Mouse (Mus musculus) heart, embryonic 16.5 days (tissue): ENCODE measurements around the gene Tmppe. TPM values are rescaled to one million over a fixed set of nuclear protein-coding genes. Genes with fewer than 3 reads are reported as not detected.

Experiments
- ATAC-seq: fragments of 200-750 bp; cut with Nextera tagmentation; replicated peaks from 2 replicates; pipeline ENCODE4 v1.8.0; 2017; ENCODE audit warnings: moderate number of reproducible peaks; ENCODE audit not compliant: insufficient read depth, low FRiP score; ENCODE audit errors: extremely low read depth
- H3K27ac ChIP-seq: fragments of 300-500 bp; sonication (generic); 2 replicates; pipeline ENCODE4 v1.5.1; 2014; ENCODE audit warnings: mild to moderate bottlenecking, low read length, control low read depth, moderate library complexity
- H3K27me3 ChIP-seq: fragments of 300-500 bp; sonication (generic); 2 replicates; pipeline ENCODE4 v1.6.1; 2014; ENCODE audit warnings: low read length, mixed read lengths; ENCODE audit not compliant: control insufficient read depth, insufficient read depth
- H3K36me3 ChIP-seq: fragments of 300-500 bp; sonication (generic); 2 replicates; pipeline ENCODE4 v1.6.1; 2014; ENCODE audit not compliant: control insufficient read depth, insufficient read depth
- H3K4me1 ChIP-seq: fragments of 300-500 bp; sonication (generic); 2 replicates; pipeline ENCODE4 v1.6.1; 2014; ENCODE audit warnings: low read length, mixed read lengths; ENCODE audit not compliant: control insufficient read depth, insufficient read depth
- H3K4me2 ChIP-seq: fragments of 300-500 bp; sonication (generic); 2 replicates; pipeline ENCODE4 v1.6.1; 2014; ENCODE audit warnings: low read depth, mild to moderate bottlenecking, control low read depth, low read length
- H3K4me3 ChIP-seq: fragments of 300-500 bp; sonication (generic); 2 replicates; pipeline ENCODE4 v1.5.1; 2014; ENCODE audit warnings: mild to moderate bottlenecking, control low read depth, low read length
- H3K9ac ChIP-seq: fragments of 300-500 bp; sonication (generic); 2 replicates; pipeline ENCODE4 v1.6.1; 2014; ENCODE audit warnings: low read length, control low read depth
- H3K9me3 ChIP-seq: fragments of 300-500 bp; sonication (generic); replicated peaks from 2 replicates; pipeline ENCODE4 v1.6.1; 2016; ENCODE audit warnings: low read length; ENCODE audit not compliant: control insufficient read depth
- WGBS: fragments of 180-500 bp; shearing (Covaris S2); extraction: QIAGEN DNeasy Blood & Tissue Kit; methylation state at CpG from one replicate; pipeline ENCODE4 v1.1.7; 2014; 5-methylcytosine and 5-hydroxymethylcytosine counted together
- polyA plus RNA-seq: library from polyadenylated mRNA; unstranded; fragments of >200 nt; fragmentation: Nextera tagmentation; extraction: Ambion mirVana; gene quantifications from 2 replicates; pipeline ENCODE4 v1.2.1, GENCODE M21; 2015

Tmppe gene
- polyA plus RNA-seq, 1 experiment from 2014 or later: 8.2 TPM

DNA sequence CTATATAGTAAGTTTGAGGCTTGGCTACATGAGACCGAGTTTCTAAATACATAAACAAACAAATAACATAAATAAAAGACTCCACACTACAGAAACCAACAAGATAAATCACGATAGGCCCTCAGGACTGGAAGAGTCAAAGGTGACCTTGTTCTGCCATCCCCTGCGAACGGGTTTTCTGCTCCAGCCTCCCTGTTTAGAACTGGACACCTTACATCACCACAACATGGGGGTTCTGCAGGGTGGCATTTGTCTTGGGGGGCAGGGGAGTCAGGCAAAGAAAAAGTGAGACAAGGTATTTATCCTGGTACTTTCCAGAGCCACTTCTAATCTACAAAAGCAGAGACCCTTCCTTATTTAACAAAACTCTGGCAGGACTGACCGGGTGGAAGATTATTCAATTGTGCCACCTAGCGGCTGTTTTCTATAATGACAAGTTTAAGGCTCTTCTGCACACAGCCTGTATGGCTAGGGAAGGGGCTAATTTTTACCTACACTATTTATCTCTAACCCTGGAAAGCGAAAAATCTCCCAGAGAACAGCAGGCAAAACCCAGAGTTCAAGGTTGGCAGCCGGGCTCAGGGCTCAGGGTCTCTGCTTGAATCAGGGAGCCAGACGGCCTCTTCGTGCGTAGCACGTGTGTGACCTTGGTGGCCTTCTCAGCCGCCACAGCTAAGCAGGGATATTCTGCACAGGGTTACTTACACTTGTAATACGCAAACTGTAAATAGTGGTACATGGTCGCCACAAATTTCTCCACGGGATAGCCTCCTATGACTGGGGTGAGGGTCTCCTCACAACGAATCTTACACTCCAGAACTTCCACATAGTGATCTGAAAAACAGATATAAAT lies 19.8 kb upstream of the Tmppe start:
- no peak for ATAC-seq
- peaks cover 29% of the 10 kb centered on the region for H3K36me3 ChIP-seq
- WGBS: 63% methylated on average over 17 of the region's 17 CpGs
- H3K27ac ChIP-seq: no peak overlapping the region
- H3K9ac ChIP-seq: no peak overlapping the region
- H3K27me3 ChIP-seq: no peaks in the 10 kb centered on the region
- no peak overlapping the region for H3K4me3 ChIP-seq
- H3K4me2 ChIP-seq: no peak overlapping the region
- peaks cover 9% of the 10 kb centered on the region for H3K4me1 ChIP-seq
- H3K9me3 ChIP-seq: no peaks in the 10 kb centered on the region

DNA sequence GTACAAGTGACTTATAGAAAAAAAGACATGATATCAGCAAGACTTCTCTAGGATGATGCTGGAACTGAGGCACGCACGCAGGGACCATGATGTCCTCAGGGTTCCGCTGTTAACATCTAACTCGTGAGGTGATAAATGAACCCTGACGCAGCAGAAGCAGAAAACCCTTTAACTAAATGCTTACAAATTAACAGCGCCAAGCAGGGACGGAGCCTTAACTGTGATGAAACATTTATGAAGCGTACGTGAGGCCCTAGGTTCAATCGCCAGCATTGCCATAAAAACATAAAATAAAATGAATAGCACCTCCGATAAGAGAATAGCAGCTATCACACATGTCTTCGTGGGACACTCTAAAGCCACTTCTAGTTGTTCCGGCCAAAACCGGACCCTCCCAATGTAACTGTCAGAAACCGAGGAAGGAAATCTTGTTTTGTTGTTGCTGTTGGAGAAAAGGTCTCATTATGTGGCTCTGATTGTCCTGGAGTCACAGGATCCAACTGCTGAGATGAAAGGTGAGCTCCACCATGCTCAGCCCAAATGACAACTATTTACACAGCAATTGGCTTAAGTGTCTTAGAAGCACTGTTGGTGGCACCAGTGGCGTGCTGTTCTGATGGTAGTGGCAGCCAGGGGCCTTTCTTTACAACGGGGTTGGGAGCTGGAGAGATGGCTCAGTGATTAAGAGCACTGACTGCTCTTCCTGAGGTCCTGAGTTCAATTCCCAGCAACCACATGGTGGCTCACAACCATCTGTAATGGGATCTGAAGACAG lies 17.8 kb upstream of the Tmppe start:
- WGBS: 88% methylated on average over 17 of the region's 17 CpGs
- ATAC-seq: no peak

DNA sequence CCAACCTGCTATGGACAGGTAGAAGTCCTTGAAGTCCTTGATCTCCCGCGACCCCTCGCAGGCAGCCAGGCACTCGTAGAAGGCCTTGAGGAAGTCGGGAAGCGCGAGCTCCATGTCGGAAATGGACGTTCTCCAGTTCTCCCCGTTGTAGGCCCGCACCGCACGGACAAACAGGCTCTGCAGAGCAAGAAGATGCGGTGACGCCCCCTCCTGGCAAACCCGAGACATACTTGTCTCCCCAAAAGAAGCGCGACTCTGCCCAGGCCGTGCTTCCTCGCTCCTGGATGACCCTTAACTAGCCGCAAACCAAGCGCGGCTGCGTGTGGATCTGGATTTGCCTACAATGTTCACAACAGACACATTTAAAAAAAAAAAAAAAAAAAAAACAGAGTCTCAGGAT lies 16.2 kb upstream of the Tmppe start:
- Histone ChIP-seq H3K9ac (no peak overlapping the region), H3K36me3 (peaks cover 25% of the 10 kb centered on the region), H3K9me3 (no peaks in the 10 kb centered on the region), H3K27me3 (no peaks in the 10 kb centered on the region), H3K4me2 (no peak overlapping the region), H3K27ac (no peak overlapping the region), H3K4me1 (peaks cover 24% of the 10 kb centered on the region), H3K4me3 (no peak overlapping the region)
- 91% methylated on average over 24 of the region's 24 CpGs for WGBS
- no peak for ATAC-seq

More for the DNA sequence above, 17.8 kb upstream of the Tmppe start:
- Histone ChIP-seq H3K27ac (no peak overlapping the region), H3K4me2 (no peak overlapping the region), H3K9ac (no peak overlapping the region), H3K4me1 (peaks cover 13% of the 10 kb centered on the region), H3K9me3 (no peaks in the 10 kb centered on the region), H3K4me3 (no peak overlapping the region), H3K36me3 (peaks cover 25% of the 10 kb centered on the region), H3K27me3 (no peaks in the 10 kb centered on the region)

- Histone ChIP-seq H3K27me3 (no peaks in the 10 kb centered on the region), H3K4me3 (no peak overlapping the region), H3K4me2 (no peak overlapping the region), H3K4me1 (peaks cover 24% of the 10 kb centered on the region), H3K36me3 (peaks cover 25% of the 10 kb centered on the region), H3K9me3 (no peaks in the 10 kb centered on the region), H3K27ac (no peak overlapping the region), H3K9ac (no peak overlapping the region)
- ATAC-seq: no peak
- 96% methylated on average over 10 of the region's 10 CpGs for WGBS
Measured at GRCm38 (mm10) chr9:114385160-114385559, 15.7 kb upstream of the Tmppe start.

GRCm38 (mm10) chr9:114387086-114387485 lies 13.8 kb upstream of the Tmppe start:
- Histone ChIP-seq H3K9me3 (no peaks in the 10 kb centered on the region), H3K36me3 (peaks cover 25% of the 10 kb centered on the region), H3K9ac (no peak overlapping the region), H3K27ac (no peak overlapping the region), H3K4me3 (no peak overlapping the region), H3K4me2 (no peak overlapping the region), H3K27me3 (no peaks in the 10 kb centered on the region), H3K4me1 (peaks cover 29% of the 10 kb centered on the region)
- ATAC-seq: no peak
- WGBS: 50% methylated on average over 6 of the region's 6 CpGs

- no peak for ATAC-seq
- 61% methylated on average over 8 of the region's 8 CpGs for WGBS
- H3K27me3 ChIP-seq: no peaks in the 10 kb centered on the region
- no peak overlapping the region for H3K4me3 ChIP-seq
- peaks cover 17% of the 10 kb centered on the region for H3K36me3 ChIP-seq
- peak overlapping the region; percentile 57 for H3K9ac ChIP-seq
- H3K4me1 ChIP-seq: peaks cover 29% of the 10 kb centered on the region
- H3K27ac ChIP-seq: peak overlapping the region; percentile 97
- H3K9me3 ChIP-seq: no peaks in the 10 kb centered on the region
- peak overlapping the region; percentile 50 for H3K4me2 ChIP-seq
Measured at GRCm38 (mm10) chr9:114388288-114388687, 12.6 kb upstream of the Tmppe start.

GRCm38 (mm10) chr9:114388701-114389370 lies 12.1 kb upstream of the Tmppe start:
- peak overlapping the region; percentile 97 for H3K27ac ChIP-seq
- peak overlapping the region; percentile 22 for H3K4me3 ChIP-seq
- H3K4me1 ChIP-seq: peaks cover 29% of the 10 kb centered on the region
- H3K9ac ChIP-seq: peak overlapping the region; percentile 57
- no peaks in the 10 kb centered on the region for H3K27me3 ChIP-seq
- ATAC-seq: 0 out of 2 replicates have a peak, but pooled peaks have one; percentile 30
- 31% methylated on average over 3 of the region's 3 CpGs for WGBS
- no peaks in the 10 kb centered on the region for H3K9me3 ChIP-seq
- peaks cover 14% of the 10 kb centered on the region for H3K36me3 ChIP-seq
- H3K4me2 ChIP-seq: peak overlapping the region; percentile 50

- no peaks in the 10 kb centered on the region for H3K9me3 ChIP-seq
- ATAC-seq: peak; percentile 2
- no peaks in the 10 kb centered on the region for H3K27me3 ChIP-seq
- 69% methylated on average over 8 of the region's 8 CpGs for WGBS
- H3K4me2 ChIP-seq: peak overlapping the region; percentile 85
- peak overlapping the region; percentile 97 for H3K27ac ChIP-seq
- no peak overlapping the region; the same call in 1 of the 2 replicates for H3K9ac ChIP-seq
- peaks cover 8% of the 10 kb centered on the region; the same call in 1 of the 2 replicates for H3K36me3 ChIP-seq
- H3K4me3 ChIP-seq: peak overlapping the region; percentile 90
- peaks cover 29% of the 10 kb centered on the region for H3K4me1 ChIP-seq
Measured at GRCm38 (mm10) chr9:114389371-114389904, 11.5 kb upstream of the Tmppe start.
